Mouse (Mus musculus): ENCODE results near the gene Chmp6.

DNA sequence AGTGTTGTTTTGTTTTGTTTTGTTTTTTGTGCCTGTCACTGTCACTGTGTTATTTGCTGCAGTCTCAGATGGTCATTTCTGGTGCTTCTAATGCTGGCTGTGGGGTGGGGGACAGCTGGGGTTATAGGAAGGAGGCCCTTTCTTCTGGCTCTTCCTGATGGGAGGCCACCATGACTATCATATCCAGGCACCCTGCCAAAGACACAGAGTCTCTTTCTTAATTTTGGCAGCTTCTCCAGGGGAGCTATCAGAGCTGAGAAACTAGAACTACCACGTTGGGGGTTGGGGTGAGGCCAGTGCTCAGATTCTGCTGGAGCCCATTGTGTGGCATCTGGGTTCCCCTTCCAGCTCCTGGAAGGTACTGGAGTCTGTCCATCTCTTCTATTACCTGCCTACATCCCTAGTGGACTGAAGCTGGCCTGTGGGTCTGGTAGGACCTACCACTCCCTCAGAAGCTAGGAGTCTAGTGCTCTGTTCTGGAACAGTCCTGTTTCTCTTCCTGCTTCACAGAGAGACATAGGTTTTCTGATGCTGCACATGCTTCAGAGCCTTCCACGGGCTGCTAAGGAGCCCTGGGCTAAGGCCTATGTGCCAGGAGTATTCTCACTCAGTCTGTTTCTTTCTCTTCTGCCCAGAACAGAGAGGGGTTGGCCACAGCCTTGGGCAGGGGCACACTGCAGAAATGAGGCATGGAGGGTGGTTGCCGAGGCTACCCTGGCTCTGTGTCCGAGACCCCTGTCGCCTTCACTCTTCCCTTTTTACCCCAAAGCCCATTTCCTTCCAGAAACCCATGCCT lies 39.4 kb downstream of the Chmp6 start:
- TF ChIP-seq MYOD1 (IDR thresholded peaks at IDR 0.05; ENCODE audit: control insufficient read depth in 1 of 3, insufficient read length in 2 of 3, low read depth in 2 of 3) = no peak
- no peak for TF ChIP-seq POLR2A (IDR thresholded peaks at IDR 0.05; ENCODE audit: insufficient read length, low read depth)
- TF ChIP-seq MAX (IDR thresholded peaks at IDR 0.05; ENCODE audit: low read depth) = no peak
- TF ChIP-seq TCF12 (IDR thresholded peaks at IDR 0.05; ENCODE audit: insufficient read depth, poor library complexity, severe bottlenecking) = no peak
- TF ChIP-seq USF1 (IDR thresholded peaks at IDR 0.05; ENCODE audit: low read depth) = no peak
